Mouse (Mus musculus) retina, embryonic 14.5 days (tissue): ENCODE measurements around the gene Usp49.
"Not testable (repeated sequence)": the region's sequence is repeated elsewhere in the genome, so short reads cannot be mapped to it uniquely, and the experiment has no call there.

Experiments
- DNase-seq: peaks from one replicate; pipeline ENCODE4 v3.0.0-alpha.2; 2015; ENCODE audit warnings: low spot score

Gene Usp49

DNA sequence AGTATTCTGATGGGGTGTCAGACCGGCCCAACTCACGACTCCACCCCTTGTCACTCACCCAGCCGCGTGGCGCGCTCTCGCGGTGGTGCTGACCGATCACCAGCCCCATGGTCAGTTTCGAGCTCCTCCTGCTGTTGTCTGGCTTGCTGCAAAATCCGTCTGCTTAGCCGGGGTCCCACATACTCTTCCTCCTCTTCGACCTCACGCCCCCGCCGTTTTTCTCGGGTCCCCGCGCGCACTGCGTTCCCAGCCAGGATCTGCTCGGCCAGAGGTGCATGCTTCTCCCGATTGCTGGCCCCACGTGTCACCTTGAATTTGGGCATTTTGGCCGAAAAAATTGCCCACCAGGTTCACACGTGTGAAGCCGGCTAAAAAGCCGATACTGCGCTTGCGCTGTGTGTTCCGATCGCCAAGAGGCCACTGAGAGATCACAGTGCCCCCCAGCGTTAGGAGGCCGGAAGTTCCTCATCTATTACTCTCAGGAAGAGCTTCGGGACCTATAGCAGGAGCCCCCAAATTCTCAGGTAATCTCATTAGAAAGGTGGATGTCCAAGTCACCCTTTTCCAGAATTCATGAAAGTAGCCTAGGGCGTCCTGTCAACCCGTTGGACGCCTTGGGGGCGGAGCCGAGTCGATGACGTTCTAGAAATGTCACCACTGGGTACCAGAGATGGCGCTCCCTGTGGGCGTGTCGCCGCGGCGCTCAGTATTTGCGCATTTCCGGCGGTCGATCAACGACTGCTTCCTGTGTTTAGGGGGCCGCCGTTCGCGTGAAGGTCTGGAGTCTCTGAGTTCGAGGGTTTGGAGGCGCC is 19.4 kb upstream of the Usp49 start, which contains the start of the genes Bysl, Med20 and Gm20517:
Gene Bysl (minus strand): TSS at position 644 of the 812 bp plus-strand sequence.
Gene Med20 (plus strand): TSS at position 734 of the 812 bp plus-strand sequence.
Gene Gm20517 (plus strand): TSS at position 741 of the 812 bp plus-strand sequence.
- DNase-seq: peak; percentile 98

DNA sequence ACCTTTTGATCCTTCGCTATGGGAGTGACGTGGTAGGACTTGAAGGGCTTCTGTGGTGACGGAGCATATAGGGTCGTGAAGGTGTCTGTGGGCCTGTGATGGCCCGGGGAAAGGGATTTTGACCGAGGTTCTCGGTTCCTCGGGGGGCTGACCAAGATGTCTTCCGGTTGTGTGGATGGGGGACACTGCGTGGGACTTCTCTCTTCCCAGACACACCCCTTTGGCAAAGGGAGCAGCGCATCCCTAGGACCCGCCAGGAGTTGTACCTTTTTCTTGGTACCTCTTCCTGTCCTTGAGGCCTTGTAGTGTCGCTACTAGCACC is 18.9 kb upstream of the Usp49 start:
- no peak for DNase-seq

DNA sequence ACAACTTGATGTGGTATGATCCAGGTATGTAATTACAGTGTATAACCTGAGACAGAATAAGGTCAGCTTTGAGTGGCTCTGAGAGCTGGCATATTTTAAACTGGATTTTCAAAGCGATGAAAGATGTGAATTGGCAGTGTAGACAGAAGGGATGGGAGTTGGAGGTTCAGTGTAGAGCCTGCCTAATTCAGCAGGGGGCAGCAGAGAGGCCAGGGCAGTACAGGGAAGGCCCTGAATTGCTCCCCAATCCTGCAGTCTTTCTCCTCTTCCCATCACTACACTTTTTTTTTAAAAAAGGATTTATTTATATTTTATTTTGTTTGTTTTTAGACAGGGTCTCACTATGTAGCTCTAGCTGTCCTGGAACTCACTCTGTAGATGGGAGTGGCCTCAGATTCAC is 16.5 kb upstream of the Usp49 start:
- DNase-seq: peak; percentile 32

DNA sequence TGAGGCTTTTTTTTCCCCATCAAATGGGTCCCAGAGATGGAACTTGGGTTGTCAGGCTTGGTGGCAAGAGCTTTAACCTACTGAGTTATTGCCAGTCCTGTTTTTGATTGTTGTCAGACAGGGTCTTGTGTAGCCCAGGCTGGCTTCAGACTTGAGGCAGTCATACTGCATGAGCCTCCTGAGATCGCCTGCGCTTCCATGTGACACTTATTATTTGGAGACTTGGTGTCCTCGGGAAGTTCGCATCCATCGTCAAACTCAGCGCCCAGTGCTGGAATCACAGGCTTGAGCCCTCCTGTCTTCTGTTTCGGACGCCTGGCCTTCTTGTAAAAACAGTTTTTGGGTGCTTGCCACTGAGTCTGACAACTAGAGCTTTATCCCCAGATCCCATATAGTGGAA is 14.4 kb upstream of the Usp49 start:
- no peak for DNase-seq

DNA sequence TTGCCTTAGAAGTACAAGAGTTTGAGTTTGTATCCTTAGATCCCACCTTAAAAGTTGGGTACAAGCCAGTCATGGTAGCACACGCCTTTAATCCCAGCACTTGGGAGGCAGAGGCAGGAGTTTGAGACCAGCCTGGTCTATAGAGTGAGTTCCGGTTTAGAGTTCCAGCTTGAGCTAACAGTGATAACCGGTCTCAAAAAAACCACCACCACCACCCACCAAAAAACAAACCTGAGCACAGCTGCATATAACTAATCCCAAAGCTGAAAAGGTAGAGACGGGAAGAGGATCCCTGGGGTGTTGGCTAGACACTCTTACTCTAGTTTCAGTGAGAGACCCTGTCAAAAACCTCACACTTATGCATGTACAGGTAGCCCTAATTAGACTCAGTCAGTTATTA is 13.8 kb upstream of the Usp49 start:
- no peak for DNase-seq

DNA sequence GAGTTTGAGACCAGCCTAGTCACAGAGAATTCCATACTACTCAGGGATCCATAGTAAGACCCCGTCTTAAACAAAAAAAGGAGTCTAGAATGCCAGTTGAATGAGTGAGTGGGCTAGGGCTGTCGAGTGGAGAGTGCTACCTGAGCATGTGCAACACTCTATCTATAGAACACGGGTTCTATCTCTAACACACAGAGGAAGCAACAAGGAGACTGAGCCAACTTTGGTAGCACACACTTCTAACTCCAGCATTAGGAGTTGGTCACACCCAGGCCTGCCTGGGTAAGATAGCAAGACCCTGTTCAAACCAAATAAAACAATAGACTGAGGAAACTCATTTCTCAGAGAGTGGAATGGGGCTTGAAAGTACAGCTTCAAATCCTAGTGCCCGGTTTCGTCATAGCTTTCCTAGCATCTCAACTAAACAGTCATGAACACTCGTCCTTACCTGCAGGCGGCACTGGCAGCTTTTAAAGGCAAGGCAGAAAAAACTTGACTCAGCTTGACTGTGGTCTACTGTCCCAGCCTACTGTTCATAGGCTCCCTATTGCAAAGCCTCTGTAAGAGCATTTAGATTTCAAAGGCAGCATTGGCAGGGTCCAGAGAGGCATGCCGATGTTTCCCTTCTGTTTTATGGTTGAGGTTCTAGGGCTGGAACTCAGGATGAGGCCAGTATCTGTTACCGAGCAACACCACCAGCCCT is 12.7 kb upstream of the Usp49 start:
- no peak for DNase-seq

DNA sequence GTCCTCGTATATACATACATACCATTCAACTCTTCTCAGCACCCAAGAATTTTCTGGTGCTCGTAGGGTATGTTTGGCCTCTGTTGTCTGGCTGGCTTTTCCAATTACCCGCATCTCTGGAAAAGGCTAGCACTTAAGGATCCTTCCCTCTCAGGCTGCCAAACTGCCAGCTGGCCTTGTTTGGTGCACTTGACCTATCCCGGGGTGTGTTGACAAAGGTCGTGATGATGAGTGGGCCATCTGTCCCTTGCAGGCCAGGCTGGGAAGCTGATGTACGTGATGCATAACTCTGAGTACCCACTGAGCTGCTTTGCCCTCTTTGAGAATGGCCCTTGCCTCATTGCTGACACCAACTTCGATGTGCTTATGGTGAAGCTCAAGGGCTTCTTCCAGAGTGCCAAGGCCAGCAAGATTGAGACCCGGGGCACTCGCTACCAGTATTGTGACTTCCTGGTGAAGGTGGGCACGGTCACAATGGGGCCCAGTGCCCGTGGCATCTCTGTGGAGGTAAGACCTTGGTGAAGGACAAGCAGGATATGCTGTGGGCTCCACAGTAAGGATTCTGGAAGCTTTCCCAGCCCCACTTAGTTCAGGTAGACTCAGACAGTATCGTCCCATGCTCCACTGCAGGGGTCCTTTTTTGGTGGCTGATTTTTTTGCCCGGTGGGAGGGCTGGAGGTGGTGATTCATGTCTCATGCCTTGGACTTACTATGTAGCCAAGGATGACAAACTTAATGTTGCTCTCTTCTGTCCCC is 11.8 kb upstream of the Usp49 start:
- no peak for DNase-seq

DNA sequence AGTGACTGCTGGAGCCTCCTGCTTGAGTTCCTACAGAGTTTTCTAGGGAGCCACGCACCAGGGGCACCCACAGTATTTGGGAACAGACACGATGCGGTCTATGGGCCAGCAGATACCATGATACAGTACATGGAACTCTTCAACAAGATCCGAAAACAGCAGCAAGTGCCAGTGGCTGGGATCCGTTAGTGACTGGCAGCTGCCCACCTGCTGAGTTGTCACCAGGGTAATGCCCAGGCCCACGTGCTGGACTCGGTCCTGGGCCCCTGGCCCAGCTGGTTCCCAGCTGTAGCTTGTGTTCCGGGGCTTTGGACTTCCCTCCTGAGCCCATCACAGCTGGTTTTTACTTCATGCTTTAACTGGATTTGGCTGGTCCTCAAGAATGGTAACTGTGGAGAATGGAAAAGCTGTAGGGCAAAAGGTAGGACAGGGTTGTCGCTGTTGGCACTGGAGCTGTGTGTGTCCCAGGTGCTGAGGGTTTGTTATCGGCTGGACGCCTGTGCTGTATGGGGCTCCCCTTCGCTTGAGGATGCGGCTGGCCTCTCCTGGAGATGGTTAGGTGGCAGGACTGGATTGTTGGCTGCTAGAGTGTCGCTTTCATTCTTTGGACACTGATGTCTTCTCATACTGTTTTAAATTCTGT is 7.5 kb upstream of the Usp49 start:
- DNase-seq: no peak

DNA sequence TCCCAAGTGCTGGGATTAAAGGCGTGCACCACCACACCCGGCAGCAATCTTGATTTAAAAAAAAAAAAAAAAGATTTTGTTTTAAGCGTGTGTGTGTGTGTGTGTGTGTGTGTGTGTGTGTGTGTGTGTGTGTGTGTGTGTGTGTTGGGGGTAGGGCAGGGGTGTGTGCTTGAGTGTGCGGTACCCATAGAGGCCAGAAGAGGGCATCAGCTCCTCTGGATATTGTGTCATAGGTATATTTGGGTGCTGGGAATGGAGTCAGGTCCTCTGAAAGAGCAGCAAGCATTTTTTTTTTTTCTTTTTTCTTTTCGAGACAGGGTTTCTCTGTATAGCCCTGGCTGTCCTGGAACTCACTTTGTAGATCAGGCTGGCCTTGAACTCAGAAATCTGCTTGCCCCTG is 5.9 kb upstream of the Usp49 start:
- not testable (repeated sequence) for DNase-seq

DNA sequence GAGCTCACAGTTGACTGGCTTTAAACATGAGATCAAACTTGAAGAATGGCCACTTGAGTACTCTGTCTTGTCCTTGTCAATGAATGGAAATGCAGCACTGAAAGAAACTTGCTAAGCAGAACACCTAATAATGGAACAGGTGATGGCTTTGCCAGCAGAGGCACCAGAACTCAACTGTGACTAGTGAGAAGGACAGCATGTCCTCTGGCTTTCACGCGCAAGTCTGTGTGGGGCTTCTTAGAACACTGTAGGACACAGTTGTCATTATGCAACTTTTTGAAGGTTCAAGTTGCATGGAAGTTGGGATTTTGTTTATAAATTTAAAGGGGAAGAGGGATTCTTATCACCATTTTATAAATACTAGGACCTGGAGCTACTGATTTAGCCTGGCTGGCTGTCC is 5.4 kb upstream of the Usp49 start:
- no peak for DNase-seq

DNA sequence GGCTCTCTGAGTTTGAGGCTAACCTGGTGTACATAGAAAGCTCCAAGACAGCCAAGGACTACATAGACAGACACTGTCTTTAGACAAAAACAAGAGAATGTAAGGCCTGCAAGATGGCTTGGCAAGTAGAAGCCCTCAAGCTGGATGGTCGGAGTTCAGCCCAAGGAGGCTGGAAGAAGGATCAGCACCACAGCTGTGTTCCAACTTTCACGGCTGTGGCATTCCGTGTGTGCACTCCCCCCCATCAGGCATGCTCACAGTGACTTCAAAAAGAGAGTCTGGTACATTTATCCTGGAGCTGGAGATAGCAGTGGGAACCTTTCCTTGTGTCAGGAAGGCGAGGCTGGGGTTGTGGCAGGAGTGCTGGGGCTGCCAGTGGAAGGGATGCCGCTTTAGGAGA is 4.5 kb upstream of the Usp49 start:
- no peak for DNase-seq

DNA sequence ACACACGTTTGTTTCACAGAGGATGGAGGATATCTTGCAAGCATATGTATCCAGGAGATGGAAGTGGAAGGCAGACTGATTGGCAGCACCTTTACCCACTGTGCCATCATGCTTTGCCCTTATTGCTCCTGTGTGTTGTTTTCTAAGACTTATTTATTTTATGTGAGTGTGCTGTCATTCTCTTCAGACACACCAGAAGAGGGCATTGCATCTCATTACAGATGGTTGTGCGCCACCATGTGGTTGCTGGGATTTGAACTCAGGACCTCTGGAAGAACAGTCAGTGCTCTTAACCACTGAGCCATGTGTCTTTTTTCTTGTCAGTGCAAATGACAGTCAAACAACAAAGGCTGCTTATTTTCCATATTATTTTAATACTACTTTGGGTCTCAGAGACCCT is 2.7 kb upstream of the Usp49 start:
- no peak for DNase-seq

DNA sequence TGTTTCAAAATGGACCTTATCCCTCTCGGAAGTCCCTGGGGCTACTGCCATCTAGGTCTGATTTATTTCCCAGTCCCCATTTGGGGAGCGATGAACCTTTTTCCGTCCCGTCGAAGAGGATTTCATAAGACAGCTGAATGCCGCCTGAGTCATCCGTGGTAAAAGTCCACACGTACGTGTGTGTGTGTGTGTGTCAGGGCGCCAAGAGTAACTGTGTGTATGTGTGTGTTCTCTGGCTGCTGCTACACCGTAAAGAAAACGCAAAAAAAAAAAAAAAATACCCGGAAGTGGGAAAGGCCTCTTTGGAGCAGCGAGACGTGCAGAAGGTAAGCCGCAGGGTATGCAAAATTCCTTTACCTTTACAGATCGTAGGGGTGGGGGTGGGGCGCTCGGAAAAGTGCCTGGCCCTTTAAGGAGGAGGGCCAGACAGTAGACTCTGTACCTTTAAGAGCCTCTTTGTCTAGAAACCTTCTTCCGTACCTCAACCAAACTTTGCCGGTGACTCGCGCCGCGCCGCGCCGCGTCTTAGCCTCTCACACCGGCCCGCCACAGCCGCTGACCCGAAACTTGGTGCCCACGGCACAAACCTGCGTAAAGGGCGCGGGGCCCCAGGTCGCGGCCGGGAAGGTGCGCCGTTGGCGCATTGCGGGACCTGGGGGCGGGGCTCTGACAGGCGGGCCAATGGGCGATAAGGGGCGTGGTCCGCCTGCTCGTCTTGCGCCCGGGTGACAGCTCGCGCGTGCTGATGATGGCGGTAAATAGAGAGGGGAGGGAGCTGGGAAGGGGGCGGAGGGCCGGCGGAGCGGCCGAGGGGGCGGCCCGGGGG is 1.4 kb upstream of the Usp49 start:
- DNase-seq: peak; percentile 96

DNA sequence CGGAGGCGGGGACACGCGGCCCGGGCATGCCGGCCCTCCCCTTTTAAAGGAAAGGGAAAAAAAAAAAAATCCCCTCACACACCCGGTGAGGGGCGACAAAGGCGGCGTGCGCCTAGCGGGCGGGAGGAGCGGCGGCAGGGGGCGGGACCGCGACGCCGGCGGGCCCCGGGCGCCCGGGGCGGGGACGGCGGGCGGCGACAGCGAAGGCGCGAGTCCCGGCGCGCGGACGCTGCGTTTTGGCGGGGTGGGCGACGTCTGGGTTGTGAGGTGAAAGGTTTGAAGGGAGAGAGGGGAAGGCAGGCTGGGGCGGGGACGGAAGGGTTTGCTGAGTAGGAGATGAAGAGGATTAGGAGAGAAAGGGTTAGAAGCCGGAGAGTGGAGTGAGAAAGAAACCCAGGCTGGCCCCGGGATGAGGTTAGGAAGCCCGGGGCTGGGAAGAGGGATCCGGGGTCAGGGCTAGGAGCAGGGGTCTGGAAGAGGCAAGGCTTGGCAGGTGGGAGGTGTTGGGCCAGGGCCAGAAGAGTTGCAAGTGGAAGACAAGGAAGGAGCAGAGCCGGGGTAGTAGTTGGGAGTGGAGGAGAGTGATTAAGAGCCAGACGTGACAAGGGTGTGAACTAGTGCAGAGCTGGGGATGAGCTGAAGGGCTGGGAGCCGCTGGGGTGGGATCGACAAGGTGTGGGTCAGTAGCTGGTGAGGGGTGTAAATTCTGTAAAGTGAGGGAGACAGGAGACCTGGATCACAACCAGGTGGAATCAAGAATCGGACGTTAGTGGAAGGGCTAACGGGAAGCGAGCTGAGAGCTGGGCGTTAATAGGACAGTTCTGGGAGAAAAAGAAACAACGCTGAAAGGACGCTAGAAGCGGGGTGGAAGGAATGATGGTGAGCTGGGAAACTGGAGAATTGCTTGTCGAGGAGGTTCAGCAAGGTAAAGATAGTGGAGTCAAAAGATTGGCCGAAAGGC is 493 bp upstream of the Usp49 start:
- DNase-seq: no peak

DNA sequence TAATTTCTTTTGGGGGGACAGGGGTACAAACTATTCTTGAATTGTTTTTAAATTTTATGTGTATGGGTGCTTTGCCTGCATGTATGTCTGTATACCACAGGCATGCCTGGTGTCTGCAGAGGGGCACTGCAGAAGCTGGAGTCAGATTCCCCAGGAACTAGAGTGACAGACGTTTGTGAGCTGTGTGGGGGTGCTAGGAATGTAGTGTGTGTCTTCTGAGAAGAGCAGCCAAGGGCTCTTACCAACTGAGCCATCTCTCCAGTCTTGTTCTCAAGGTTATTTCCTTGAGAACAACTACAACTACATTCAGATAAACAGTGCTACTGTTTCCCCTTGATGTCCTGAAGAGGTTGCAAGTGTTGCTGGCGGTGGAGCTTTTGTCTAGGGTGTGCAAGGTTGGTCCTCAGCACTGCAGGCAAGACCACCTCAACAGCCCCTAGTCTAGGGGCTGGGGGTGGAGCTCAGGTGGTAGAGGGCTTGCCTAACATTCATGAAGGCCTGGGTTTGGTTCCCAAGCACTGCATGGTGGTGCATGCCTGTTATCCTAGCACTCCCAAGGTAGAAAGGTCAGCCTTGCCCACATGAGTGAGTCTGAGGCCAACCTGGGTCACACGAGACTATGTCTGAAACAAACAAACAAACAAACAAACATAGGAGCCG is 1.8 kb downstream of the Usp49 start:
- no peak for DNase-seq

DNA sequence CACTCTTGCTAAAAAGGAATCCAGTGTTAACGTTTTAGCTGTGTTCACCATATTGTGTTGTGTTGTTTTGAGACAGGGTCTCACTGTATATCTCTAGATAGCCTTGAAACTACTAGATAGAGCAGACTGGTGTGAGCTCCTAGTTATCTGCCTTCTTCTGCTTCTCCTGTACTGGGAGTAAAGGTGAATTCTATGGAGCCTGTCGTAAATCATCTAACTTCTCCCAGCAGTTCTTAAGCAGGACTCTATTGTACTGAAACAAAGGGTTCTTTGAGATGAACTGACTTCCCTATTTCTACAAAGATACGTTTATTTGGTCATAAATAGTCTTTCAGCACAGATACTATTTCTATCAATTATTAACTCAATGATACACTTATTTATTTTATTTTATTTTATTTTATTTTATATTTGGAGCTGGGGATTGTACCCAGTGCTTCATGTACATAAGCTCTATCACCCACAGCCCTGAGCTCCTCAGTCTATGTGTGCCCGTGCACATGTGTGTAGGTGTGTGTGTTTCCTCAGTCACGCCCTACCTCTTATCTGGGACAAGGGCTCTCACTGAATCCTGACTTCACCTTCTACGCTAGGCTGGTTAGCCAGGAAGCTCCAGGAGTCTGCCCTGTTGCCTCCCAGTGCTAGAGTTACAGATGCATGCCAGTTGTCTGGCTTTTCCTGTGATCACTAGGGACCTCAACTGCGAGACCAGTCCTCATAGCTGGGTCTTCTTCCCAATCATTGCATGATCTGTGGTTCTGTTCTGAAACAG is 3.7 kb downstream of the Usp49 start:
- no peak for DNase-seq

DNA sequence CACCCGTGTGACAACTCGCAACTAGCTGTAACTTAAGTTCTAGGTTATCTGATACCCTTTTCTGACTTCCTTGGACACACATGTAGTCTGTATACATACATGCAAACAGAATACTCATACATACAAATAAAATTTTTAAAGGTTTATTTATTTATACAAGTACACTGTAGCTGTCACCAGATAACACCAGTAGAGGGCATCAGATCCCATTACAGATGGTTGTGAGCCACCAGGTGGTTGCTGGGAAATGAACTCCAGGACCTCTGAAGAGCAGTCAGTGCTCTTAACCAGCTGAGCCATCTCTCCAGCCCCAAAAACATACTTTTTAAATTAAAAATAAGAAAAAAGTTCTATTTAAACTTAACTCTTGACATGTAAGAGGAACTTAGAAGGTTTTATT is 12.5 kb downstream of the Usp49 start:
- DNase-seq: no peak

DNA sequence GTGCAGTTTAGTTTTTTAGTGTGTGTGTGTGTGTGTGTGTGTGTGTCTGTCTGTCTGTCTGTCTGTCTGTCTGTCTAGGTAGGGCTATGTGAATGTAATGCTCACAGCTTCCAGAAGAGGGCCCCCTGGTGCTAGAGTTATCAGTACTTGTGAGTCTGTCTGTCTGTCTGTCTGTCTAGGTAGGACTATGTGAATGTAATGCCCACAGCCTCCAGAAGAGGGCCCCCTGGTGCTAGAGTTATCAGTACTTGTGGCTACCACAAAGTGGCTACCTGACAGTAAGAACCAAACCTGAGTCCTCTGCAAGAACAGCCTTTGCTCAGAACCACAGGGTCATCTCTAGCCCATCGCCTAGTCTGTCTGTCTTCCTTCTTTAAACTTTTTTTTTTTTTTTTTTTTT is 16.2 kb downstream of the Usp49 start:
- peak; percentile 84 for DNase-seq

DNA sequence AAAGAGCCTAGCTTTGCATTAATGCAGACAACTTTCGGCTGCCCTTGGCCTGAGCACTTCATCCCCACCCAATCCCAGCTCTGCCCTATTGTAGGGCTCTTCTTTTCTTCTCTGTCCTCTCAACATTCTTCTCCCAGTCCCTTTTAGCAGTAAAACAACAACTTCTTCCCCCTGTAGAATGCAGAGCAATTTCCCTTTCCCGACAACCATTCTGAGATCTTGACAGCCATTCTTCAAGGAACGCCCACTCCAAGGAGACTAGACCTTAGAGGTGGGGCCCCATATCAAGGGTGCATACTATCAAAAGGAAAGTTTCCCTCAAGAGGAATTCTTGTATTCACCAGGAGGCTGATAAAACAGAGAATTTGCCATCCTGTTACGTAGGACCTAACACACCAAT is 18.5 kb downstream of the Usp49 start:
- no peak for DNase-seq
